Mouse (Mus musculus) cerebellum, postnatal 36 days (tissue): ENCODE measurements at regions not wholly inside any gene's neighbourhood (a gene's known extent, or its start where the extent isn't known, plus 50 kb on each side); places are given as distances from the start of the nearest gene placed in this dataset.
"Not testable (repeated sequence)": the region's sequence is repeated elsewhere in the genome, so short reads cannot be mapped to it uniquely, and the experiment has no call there.

Experiments used
- DNase-seq, 2 experiments: peaks; one replicate each; pipeline ENCODE4 v3.0.0; 2021 to 2022; ENCODE audit warnings: mixed read lengths in 2 of 2

GRCm38 (mm10) chr3:39814814-39815213 lies 716.3 kb upstream of the Intu start:
- peak; percentile 39 to 40 for DNase-seq

DNA sequence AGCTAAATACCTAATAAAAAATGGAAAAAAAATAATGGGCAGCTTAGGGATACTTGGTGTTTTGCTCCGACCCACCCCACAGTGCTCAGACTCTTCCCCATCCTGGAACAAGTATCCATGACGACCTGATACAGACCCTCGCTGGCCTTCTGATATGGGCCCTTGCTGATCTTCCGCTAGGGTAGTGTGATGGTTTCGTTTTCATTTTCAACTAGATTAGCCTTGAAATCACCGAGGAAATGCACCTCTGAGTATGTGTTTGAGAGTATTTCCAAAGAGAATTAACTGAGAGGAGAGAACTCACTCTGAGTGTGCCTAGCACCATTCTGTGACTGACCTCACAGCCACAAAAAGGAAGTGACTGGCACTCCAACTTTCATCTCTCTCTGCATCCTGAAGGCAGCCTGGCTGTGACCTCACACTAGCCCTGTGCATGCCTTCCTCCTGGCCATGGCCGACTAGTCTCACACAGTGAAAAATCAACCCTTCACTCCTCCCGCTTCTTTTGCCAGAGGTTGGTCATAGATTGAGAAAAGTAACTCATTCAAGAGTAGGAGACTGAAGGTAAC lies 700.5 kb upstream of the Intu start:
- no peak for DNase-seq

DNA sequence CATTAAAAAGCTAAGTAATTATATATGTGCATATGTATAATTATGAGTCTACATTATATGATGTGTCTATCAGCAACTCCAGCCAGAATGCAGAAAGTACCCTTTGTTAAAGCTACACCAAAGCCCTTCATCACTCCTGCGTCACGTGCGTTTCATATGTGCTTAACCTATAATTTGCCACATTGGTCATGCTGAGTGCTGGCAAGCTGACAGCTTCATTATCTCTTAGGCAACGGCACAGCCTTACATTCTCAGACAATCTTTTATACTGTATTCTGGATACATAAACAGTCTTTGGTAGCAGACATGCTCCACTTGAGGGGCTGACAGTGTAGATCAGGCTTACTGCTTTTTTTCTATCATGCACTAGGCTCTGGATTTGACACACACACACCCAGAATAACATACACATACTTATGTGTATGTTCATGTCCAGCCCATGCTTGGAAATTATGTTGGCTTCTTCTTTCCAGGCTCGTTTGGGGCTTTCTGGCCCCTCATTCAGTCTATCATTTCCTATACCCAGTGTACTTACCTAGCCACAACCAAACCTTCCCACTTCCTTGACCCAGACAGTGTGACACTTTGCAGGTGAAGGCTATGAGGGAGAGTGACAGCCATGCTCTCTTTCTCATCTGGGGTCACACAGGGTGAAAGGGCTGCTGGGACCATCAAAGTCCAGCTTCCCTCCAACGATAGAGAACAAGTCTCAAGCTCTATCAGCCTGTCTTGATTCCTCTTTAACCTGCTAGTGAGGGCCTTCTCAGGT lies 692.5 kb upstream of the Intu start:
- no peak for DNase-seq

GRCm38 (mm10) chr3:39840946-39841345 lies 690.1 kb upstream of the Intu start:
- DNase-seq: no peak

GRCm38 (mm10) chr3:39845123-39845522 lies 686.0 kb upstream of the Intu start:
- DNase-seq: no peak

- no peak for DNase-seq
Measured at GRCm38 (mm10) chr3:39848829-39849228, 682.3 kb upstream of the Intu start.

DNA sequence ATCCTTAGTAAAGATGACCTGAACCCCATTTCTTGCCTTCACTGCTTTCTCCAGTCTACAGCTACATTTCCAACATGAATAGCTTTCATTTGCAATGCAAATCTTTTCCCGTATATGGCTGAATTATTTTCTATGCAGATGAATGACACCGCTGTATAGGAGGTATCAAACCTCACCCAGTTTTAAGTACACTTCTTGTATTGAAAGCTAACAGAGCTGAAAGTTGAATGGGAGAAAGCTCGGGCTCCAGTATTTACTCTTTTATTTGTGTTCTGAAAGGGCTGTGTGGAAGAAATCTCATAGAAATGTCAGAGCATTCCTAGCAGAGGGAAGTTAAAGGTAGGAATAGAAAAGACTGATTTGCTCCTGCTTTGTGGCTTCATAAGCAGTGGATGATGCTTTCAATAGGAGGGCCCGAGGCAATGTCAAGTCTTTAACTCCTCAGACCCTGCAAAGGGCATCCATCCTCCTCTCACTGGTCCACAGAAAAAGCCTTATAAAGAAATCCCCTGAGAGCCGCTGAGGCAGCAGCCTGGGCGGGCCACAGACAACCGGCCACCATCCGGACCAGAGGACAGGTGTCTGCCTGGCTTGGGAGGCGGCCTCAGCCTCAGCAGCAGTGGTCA lies 673.8 kb upstream of the Intu start:
- no peak for DNase-seq

DNA sequence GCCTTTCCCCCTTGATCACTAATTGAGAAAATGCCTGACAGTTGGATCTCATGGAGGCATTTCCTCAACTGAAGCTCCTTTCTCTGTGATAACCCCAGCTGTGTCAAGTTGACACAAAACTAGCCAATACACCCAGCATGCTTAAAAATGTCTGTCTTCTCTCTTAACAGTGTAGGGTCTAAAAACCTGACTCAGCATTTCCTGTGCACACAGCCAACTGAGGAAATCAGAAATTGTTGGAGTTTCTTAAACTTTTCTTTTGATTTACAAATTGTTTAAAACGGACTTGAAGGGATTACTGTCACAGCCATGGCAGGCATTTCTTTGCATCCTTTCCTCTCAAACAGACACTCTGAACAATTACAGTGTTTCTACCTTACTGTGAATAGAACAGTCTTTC lies 655.0 kb upstream of the Intu start:
- DNase-seq: not testable (repeated sequence)

DNA sequence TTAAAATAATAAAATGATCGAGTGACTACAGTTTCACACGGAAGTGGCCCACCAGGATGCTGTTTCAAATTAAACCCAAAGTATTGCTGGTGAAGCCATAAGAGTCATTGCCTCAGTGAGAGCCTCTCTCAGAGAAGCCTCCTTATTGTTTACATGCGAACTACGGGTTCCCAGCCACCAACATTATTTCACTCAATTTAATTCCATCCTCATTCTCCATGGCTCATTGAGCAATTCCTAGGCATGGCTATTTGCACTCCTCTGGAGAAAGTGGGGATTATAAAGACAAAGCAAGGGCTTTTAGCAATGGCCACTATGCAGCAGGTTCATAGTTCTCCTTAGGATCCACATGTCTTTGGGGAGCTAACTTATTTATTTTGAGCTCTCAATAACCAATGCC lies 646.7 kb upstream of the Intu start:
- no peak for DNase-seq

DNA sequence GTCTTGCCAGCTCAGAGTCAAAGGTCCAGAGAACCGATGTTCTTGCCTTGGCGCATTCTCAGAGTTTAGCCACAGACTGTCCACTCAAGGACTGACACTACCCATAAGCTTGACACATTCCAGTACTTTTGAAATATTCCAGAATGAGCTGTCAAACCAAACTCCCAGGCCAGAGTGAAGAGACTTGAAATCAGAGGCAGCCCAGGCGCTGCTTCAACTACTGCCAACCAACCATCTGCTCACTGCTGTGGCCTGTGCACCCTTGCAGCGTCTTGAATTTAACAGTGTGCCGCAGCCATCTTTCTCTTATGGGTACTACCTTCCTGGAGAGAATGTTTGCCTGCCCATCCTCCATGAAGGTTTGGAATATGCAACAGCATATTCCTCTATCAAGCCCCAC lies 642.7 kb upstream of the Intu start:
- no peak for DNase-seq

- no peak for DNase-seq
Measured at GRCm38 (mm10) chr3:39889222-39889621, 641.9 kb upstream of the Intu start.

- no peak for DNase-seq
Measured at GRCm38 (mm10) chr3:39898961-39899360, 632.1 kb upstream of the Intu start.

DNA sequence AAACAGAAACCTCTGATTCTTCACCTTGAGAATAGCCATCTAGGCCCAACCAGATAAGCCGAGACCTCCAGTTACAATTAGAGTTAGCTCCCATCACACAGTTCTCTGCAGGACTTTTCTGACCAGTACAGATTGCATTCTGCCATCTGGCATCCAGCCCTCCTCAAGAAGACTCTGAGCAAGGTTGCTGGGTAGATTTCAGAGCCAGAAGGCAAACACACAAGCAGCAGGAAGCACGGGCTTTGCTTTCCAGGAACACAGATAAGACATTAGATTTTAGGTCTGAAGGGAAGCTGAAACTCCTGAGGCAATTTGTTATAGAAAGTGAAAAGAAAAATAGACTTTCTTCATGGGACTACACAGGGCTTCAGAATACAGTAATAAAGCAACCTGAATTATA lies 630.9 kb upstream of the Intu start:
- DNase-seq: peak in 1 of 2 experiments; percentile 1

- no peak for DNase-seq
Measured at GRCm38 (mm10) chr3:39904377-39904776, 626.7 kb upstream of the Intu start.

GRCm38 (mm10) chr3:39908676-39909362 lies 622.3 kb upstream of the Intu start:
- DNase-seq: no peak

DNA sequence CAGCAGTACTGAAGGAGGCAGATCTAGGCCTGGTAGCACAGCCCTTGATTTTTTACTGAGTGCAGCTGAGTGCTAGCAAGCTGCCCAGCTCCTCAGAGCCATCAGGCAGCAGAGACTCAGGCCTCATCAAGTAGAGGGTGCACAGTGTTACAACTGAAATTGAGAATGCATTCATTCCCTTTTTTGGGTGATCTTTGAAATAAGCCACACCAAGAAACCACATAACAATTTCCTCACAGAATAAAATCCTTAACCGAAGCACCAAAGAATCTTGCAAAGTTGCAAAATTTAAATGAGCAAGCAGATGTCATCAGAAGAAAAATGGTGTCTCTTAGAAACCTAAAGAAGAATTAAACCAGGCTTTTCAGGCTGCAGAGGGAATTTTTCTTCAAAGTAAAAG lies 621.4 kb upstream of the Intu start:
- DNase-seq: no peak

DNA sequence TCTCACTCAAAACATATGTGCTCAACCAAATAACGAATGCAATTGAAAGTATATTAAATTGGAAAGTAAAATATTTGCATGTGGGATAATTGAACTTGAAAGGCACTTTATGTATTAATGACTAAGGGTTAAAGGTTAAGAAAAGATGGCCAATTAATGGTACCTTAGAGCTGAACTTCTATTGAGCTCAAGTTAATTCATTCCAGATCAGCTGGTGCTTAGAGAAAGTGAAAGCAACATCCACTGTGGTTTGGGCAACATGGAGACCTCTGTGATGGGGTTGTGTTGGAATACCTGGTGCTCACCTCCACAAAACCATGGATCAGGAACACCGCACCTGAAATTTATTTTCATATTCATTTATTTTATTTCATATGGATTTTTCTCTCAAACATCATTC lies 612.5 kb upstream of the Intu start:
- no peak for DNase-seq

DNA sequence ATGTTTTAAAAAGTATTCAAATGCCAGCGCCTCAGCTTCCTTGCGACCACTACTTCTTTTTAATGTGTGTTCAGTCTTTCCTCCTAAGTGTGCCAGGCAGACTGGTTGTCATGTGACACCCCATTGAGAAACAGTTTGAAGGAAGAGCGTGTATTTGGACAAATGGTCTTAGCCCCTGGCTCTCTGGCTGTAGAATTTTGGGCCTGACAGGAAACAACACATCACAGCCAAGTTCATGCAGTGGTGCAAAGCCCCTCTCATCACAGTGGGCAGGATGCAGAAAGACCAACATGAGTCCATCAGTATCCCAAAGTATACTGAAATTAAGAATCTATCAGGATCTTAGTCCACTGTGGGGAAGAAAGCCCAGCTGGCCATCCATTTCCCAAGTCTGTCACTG lies 605.6 kb upstream of the Intu start:
- DNase-seq: no peak

DNA sequence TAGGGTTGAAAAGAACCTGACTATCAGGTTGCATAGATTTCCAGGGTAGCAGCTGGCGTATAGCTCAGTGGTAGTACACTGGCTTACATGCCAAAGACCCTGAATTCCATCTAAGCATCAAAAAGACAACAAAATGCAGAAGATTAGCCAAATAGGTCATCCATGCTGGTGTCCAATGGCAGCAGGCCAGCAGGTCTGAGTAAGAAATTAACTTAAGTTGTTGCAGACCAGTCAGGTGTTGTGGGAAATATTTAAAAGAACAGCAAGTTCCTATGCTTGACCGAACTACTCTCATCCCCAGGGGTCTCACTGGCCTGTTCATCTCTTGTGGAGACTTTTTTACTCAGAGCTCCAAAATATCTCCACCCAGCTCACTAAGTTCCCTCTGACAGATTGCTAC lies 602.7 kb upstream of the Intu start:
- no peak for DNase-seq

GRCm38 (mm10) chr3:39933372-39933771 lies 597.7 kb upstream of the Intu start:
- no peak for DNase-seq

DNA sequence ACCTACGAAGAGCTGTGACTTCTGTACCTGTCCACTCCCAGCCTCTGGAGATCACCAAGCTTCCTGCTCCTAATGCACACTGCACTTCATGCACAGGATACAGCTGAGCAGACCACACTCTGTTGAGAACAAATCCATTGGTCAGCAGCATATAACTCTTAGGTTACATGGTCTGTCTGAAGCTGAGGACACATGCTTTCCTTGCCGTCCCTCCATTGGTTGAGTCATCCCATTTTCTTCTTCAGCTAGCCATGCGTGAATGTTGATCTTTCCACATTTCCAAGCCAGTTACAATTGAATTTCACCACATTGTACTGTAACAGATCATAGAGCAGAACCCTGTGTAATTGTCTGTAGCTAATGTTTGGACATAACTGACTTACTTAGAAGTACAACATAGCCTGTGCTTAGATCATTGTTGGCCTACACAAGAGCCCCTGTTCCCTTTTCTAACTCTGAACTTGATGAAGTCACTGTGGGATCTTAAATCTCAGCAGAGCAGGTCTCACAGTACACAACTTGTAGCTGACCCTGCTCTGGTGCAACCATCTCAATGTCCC lies 593.3 kb upstream of the Intu start:
- no peak for DNase-seq

- no peak for DNase-seq
Measured at GRCm38 (mm10) chr3:39944581-39944980, 586.5 kb upstream of the Intu start.

DNA sequence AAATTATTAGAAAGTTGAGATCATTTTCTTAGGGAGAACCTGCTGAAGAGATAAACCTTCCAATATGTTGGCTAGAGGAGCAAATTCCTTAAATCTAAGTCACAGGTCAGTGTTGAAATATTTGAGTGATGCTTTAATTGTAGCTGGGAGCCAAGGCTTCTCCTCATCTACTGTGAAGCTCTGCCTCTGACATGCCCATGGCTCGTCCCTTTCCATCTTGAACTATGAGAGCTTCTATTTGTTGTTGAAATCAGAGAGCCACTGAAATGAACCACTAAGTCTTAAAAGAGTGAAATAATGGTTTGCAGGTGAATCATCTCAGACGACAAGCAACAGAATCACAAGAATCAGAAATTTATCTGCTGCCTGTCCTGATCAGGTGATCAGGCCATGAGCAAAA lies 579.0 kb upstream of the Intu start:
- no peak for DNase-seq
